Mouse (Mus musculus): ENCODE measurements at regions not wholly inside any gene's neighbourhood (a gene's known extent, or its start where the extent isn't known, plus 50 kb on each side); places are given as distances from the start of the nearest gene placed in this dataset.

DNA sequence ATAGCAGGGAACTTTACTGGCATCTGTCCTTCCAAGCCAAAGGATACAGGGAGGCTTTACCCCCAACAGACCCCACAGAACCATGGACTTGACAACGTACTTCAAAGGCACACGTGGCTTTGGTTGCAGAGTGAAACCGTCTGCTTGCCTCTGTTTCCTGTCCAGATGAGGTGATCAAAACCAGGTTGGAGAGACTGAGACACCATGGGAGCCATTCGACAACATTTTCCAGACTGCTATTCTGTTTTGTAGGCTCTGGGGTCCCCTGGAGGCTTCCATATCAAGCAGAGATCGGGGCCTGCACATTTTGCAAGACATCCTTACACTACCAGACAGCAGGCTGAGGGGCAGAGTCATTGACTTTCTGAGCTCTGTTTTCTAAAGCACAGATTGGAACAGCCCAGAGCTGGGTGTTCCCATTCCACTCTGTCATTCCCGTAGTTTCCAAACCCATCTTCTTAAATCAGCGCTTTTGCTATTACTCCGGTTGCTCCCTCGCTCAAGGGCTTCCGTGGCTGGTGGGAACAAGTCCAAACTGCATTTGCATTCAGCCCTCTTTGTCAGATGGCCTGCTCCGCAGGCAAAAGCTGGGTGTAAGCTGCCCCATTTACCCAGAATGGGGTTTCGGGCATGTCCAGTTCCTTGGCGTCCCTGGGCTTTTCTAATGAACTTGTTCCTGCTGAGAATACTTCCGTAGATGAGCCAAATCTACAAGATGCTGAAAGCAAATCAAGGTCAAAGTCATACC, 244.5 kb upstream of the Jarid2 start:
- TF ChIP-seq CTCF (IDR thresholded peaks at IDR 0.05; ENCODE audit: low read depth) (no peak), EP300 (IDR thresholded peaks at IDR 0.05; ENCODE audit: low read depth) (no peak)
